Mouse (Mus musculus) retina, adult 2 months (tissue): Measurements from ENCODE around the gene Hoxb8.

ENCODE experiments used
- DNase-seq: peaks from one replicate; pipeline ENCODE4 v3.0.0-alpha.2; 2012; ENCODE audit warnings: low read depth, low spot score

The Hoxb8 gene

DNA sequence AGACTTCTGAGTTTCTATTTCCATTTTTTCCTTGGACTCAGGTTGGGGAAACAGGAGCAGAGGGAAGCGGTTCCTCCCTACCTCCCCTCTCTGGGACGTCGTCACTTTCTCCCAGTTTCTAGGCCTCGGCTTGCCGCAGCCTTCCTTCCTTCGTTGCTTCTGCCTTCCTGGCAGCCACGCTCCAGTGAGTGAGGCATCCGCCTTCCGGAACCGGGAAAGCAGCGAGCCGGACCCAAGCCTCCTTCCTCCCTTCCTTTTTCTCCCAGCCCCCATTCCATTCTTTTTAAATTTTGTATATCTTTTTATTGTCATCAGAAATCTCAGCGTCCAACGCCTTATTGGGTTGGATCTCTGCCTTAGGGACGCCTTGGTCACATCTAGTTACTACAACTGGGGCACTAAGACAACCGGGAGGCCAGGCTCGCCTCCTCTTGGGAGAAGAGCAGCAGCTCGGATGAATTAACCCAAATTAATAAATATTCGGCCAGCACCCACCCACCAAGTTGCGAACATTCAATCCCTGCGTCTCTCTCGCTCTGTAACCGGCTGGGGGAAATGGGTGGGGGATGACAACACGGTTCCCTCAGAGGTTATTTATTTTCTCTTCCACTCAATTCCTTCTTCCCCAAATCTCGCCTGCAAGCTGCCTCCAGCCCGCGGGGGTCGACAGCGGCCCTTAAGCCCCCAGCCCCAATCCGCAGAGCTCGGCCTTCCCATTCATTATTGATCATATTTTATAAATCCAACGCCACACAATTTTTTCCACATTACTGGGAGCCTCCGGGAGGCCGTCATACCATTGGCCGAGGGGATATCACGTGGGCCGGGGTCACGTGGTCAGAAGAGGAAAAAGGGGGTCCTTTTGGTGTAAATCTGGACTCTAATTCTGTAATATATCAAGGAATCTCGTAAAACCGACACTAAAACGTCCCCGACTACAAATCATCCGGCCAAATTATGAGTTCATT lies 4.3 kb downstream of the Hoxb8 start, which contains the start of gene Hoxb7:
Hoxb7 (plus strand) TSS at position 853 of the 968 bp plus-strand sequence.
- no peak for DNase-seq

DNA sequence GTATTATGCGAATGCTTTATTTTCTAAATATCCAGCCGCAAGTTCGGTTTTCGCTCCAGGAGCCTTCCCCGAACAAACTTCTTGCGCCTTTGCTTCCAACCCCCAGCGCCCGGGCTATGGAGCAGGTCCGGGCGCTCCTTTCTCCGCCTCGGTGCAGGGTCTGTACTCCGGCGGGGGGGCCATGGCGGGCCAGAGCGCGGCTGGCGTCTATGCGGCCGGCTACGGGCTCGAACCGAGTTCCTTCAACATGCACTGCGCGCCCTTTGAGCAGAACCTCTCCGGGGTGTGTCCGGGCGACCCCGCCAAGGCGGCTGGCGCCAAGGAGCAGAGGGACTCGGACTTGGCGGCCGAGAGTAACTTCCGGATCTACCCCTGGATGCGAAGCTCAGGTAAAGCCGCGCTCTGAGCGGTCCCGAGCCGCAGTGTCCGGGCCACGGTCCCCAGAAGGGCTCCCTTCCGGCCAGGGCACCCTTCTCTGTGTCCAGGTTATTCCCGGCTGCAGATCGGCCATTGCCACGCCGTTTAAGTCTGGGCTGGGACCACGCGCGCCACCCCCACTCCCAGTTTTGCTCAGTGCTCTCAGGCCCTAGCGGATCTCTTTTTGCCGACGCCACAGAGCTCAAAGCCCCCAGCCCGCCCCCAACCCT lies 5.2 kb downstream of the Hoxb8 start:
- DNase-seq = no peak

GRCm38 (mm10) chr11:96287411-96287810 lies 5.7 kb downstream of the Hoxb8 start:
- no peak for DNase-seq

GRCm38 (mm10) chr11:96288455-96289221 lies 6.9 kb downstream of the Hoxb8 start:
- DNase-seq = no peak

GRCm38 (mm10) chr11:96289293-96289692 lies 7.6 kb downstream of the Hoxb8 start:
- DNase-seq = no peak

- DNase-seq = no peak
Measured at GRCm38 (mm10) chr11:96289837-96290236, 8.1 kb downstream of the Hoxb8 start.

GRCm38 (mm10) chr11:96290705-96291355 lies 9.1 kb downstream of the Hoxb8 start:
- no peak for DNase-seq

- no peak for DNase-seq
Measured at GRCm38 (mm10) chr11:96291681-96292564, 10.2 kb downstream of the Hoxb8 start, which contains the start of gene Hoxb6. Gene Hoxb6, plus strand, starts transcription at chr11:96292476.

GRCm38 (mm10) chr11:96292565-96293301 lies 11.0 kb downstream of the Hoxb8 start:
- no peak for DNase-seq

- no peak for DNase-seq
Measured at GRCm38 (mm10) chr11:96293302-96293921, 11.7 kb downstream of the Hoxb8 start.

DNA sequence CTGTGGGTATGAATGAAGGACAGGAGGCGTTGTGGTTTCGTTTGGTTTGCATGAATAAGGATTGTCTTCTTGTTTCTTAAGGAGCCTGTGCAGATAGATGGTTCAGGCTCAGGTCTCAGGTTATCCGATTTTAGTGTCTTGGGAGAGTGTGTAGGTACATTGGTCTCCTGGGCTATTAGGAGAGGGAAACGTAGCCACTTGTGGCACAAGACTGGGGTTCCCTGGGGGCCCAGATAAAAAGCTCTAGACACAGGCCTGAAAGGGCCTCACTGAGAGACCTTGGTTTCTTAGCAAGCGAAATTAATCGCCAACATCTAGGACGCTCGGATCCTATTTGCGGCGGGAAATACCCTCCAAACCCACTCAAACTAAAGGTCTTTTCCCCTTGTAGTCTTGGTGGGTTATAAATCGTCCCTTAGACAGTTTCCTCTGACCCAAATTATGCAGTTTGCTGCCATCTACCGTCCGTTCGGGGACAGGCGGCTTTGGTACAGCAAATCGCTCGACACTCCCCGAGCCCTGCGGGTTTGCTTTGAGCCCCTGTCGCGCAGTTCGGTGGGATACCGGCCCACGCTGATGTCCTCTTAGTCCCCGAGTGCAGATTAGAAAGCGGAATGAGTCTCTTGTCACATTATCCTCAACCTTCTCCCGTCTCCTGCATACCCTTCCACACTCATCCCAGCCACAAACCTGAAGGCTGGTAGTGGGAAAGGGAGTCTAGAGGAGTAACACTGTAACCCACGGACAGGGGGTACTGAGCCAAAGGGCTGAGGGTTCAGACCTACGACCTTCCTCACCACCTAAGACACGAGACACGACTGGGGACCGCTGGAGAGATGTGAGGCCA lies 12.8 kb downstream of the Hoxb8 start:
- DNase-seq = peak; percentile 22

- no peak for DNase-seq
Measured at GRCm38 (mm10) chr11:96295092-96295835, 13.6 kb downstream of the Hoxb8 start.

GRCm38 (mm10) chr11:96296997-96297396 lies 15.3 kb downstream of the Hoxb8 start:
- no peak for DNase-seq

- no peak for DNase-seq
Measured at GRCm38 (mm10) chr11:96297428-96297827, 15.7 kb downstream of the Hoxb8 start.

- no peak for DNase-seq
Measured at GRCm38 (mm10) chr11:96297968-96298635, 16.4 kb downstream of the Hoxb8 start.

- no peak for DNase-seq
Measured at GRCm38 (mm10) chr11:96298895-96299667, 17.4 kb downstream of the Hoxb8 start.
